Mouse (Mus musculus) erythroblast, adult 5-6 weeks (primary cell): ENCODE results near the gene Egln1. TPM values are rescaled to one million over a fixed set of nuclear protein-coding genes. Genes with fewer than 3 reads are reported as not detected.

Source experiments
- ATAC-seq: replicated peaks from 2 replicates; pipeline ENCODE4 v1.8.0; 2016; ENCODE audit warnings: moderate number of reproducible peaks, mild to moderate bottlenecking, moderate TSS enrichment, inconsistent platforms; ENCODE audit not compliant: poor library complexity, low FRiP score, severe bottlenecking
- total RNA-seq, 2 experiments: library from RNA; stranded (forward) in 1 of 2; stranded (reverse) in 1 of 2; fragments of 150-400 nt in 1 of 2; fragments of 200-764, 138-1000 nt in 1 of 2; gene quantifications; 2 replicates each; pipeline versions ENCODE4 v1.2.3 to v1.2.4; 2015 to 2017; ENCODE audit warnings: low replicate concordance in 2 of 2

Gene Egln1
- total RNA-seq, 2 experiments from 2014 or later = 2.9 to 5.6 TPM

DNA sequence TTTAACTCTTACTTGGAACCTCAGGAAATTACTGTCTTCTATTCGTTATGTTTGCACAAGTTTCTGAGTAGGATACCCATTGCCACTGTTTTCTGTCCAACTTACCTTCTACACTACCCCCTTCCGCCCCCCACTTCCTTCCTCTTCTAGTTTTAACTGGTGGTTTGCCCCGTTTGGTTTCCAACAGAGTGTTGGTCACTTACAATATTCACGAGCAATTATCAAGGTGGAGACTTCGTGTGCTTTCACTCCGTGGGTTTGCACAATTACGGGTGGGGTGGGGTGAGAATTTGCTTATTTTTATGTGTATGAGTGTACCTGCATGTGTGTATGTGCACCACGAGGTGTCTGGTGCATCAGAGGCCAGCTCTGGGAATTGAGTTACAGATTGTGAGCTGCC, 85.4 kb downstream of the Egln1 start:
- no peak for ATAC-seq

DNA sequence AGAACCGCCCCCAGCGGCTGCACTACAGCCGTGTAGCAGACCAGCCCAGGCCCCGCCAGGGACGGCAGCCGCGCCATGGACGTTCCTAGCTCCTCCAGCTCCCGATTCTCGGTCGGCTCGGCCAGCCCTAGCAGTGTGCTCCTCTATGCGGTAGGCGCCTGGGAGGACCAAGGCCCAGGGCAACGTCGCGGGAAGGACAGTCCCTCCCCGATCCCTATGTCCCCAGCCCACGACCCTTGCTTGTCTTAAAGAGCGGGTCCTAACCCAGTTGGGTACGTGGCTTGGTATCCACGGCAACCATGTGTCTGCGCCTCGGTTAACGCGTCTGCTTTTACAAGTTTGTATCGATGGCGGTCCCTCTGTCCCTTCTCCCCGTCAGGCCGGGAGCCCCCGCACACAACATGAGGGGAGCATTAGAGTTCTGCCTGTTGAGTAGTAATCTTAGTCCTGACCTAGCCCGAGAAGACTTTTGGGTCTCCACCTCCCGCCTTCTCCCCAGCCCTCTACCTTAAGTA, 85.9 kb downstream of the Egln1 start:
- ATAC-seq = peak; percentile 43; the same call in 1 of the 2 replicates

GRCm38 (mm10) chr8:124862321-124863162, 86.6 kb downstream of the Egln1 start, which contains the start of the genes Gnpat and 2810004N23Rik:
Gene Gnpat, plus strand, starts transcription at chr8:124863033.
Gene 2810004N23Rik, minus strand, starts transcription at chr8:124863120.
- peak; percentile 86 for ATAC-seq

DNA sequence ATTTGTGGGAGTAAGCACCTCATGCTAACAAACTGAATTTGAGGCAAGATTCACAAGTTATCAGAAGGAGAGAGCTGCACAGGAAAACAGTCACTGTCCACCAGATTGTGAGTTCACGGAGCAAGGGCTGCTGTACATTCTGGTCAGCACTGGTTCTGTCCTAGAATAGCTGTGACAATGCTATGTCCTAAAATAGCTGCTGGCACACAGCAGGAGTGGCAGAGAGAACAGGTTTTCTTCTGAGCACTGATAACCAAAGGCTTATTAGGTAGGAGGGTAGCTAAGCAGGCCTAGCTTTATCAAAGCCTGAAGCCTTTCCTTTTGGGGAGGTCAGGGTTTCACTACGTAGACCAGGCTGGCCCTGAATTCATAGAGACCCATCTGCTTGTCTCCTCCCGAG, 88.9 kb downstream of the Egln1 start:
- ATAC-seq = no peak

DNA sequence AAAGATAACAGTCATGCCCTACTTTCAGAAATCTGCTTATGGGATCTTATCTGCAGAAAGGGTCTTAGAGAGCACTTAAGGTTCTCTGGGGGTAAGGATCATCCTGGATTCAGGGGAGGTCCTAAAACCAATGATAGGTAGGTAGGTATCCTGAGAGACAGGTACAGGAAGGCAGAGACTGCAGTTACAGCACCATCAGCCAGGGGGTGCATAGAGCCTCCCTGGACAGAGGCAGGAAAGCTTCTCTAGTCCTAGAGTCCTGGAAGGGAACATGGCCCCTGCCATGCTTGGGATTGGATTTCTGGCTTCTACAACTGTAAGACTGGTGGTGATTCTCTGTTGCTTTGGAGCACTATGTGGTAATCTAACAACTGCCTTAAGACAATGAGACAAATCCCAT, 89.7 kb downstream of the Egln1 start:
- ATAC-seq = 0 out of 2 replicates have a peak, but pooled peaks have one; percentile 45

Other genes with a start within 250 kb of the Egln1 start
- gene Ttc13, start 227.3 kb downstream of the Egln1 start, total RNA-seq (2015; ENCODE audit: low replicate concordance) = 13.1 and 15.3 TPM in 2 replicates
- 8.8 and 18.3 TPM in 2 replicates for gene Ttc13, start 227.3 kb downstream of the Egln1 start, total RNA-seq (2017; ENCODE audit: low replicate concordance)
- gene Arv1, start 227.2 kb downstream of the Egln1 start, total RNA-seq (2015; ENCODE audit: low replicate concordance) = 2.5 TPM in 1 of 2 replicates, not detected in the other
- gene Arv1, start 227.2 kb downstream of the Egln1 start, total RNA-seq (2017; ENCODE audit: low replicate concordance) = 1.1 TPM in 1 of 2 replicates, not detected in the other
- gene Fam89a, start 197.5 kb downstream of the Egln1 start, total RNA-seq (2015; ENCODE audit: low replicate concordance) = 1.3 TPM in 1 of 2 replicates, not detected in the other
- not detected in 2 replicates for gene Fam89a, start 197.5 kb downstream of the Egln1 start, total RNA-seq (2017; ENCODE audit: low replicate concordance)
- gene Trim67, start 156.2 kb downstream of the Egln1 start, total RNA-seq (2015; ENCODE audit: low replicate concordance) = not detected in 2 replicates
- not detected in 2 replicates for gene Trim67, start 156.2 kb downstream of the Egln1 start, total RNA-seq (2017; ENCODE audit: low replicate concordance)
- gene Gnpat, start 86.3 kb downstream of the Egln1 start, total RNA-seq (2015; ENCODE audit: low replicate concordance) = 29.7 and 35.0 TPM in 2 replicates
- 18.0 and 40.7 TPM in 2 replicates for gene Gnpat, start 86.3 kb downstream of the Egln1 start, total RNA-seq (2017; ENCODE audit: low replicate concordance)
- gene 2810004N23Rik, start 86.2 kb downstream of the Egln1 start, total RNA-seq (2015; ENCODE audit: low replicate concordance) = 5.6 and 7.1 TPM in 2 replicates
- gene 2810004N23Rik, start 86.2 kb downstream of the Egln1 start, total RNA-seq (2017; ENCODE audit: low replicate concordance) = 9.2 and 9.8 TPM in 2 replicates
- 3.3 and 4.4 TPM in 2 replicates for gene Exoc8, start 51.6 kb downstream of the Egln1 start, total RNA-seq (2015; ENCODE audit: low replicate concordance)
- 3.9 and 7.7 TPM in 2 replicates for gene Exoc8, start 51.6 kb downstream of the Egln1 start, total RNA-seq (2017; ENCODE audit: low replicate concordance)
- gene Sprtn, start 51.4 kb downstream of the Egln1 start, total RNA-seq (2015; ENCODE audit: low replicate concordance) = 2.9 and 10.2 TPM in 2 replicates
- gene Sprtn, start 51.4 kb downstream of the Egln1 start, total RNA-seq (2017; ENCODE audit: low replicate concordance) = 8.5 TPM in 2 replicates
- gene Tsnax, start 63.7 kb upstream of the Egln1 start, total RNA-seq (2015; ENCODE audit: low replicate concordance) = 20.1 and 23.4 TPM in 2 replicates
- 6.9 and 10.6 TPM in 2 replicates for gene Tsnax, start 63.7 kb upstream of the Egln1 start, total RNA-seq (2017; ENCODE audit: low replicate concordance)
- gene Disc1, start 104.9 kb upstream of the Egln1 start, total RNA-seq (2015; ENCODE audit: low replicate concordance) = not detected in 2 replicates
- 1.3 and 1.6 TPM in 2 replicates for gene Disc1, start 104.9 kb upstream of the Egln1 start, total RNA-seq (2017; ENCODE audit: low replicate concordance)